Mouse (Mus musculus): ENCODE measurements around the gene Phrf1.

Gene Phrf1

DNA sequence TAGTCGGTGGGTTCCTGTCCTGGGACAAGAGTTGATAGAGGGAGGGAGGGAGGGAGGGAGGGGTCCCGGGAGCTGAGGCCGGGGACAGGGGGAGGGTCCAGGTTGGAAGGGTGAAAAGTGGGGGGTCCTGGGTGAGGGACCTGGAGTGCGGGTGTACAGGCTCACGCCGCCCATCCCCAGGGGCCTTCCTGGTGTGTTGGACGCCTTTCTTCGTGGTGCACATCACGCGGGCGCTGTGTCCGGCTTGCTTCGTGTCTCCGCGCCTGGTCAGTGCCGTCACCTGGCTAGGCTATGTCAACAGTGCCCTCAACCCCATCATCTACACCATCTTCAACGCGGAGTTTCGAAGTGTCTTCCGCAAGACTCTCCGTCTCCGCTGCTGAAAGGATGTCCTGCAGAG is 65.9 kb downstream of the Phrf1 start:
- no peak for DNase-seq

- DNase-seq = no peak
Observed at GRCm38 (mm10) chr7:141297926-141298650, 69.5 kb downstream of the Phrf1 start.

GRCm38 (mm10) chr7:141299175-141299574 is 70.6 kb downstream of the Phrf1 start:
- DNase-seq = no peak

DNA sequence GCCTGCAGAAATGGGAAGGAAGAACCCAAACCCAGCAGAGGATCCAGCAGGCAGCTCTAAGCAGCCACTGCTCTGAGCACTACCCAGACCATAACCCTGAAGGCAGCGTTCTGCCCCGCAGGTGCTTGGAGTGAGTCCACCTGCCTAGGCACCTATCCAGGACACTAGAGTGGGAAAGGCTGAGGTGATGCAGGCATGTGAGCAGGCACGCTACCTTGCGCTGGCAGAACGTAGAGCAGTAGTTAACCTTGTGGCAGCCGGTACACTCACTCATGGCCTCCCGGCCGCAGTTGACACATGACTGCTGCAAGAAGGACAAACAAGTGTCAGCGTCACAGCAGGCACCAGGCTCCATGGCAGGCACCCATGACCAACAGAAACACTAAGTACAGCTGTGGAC is 72.8 kb downstream of the Phrf1 start:
- DNase-seq = no peak

GRCm38 (mm10) chr7:141302702-141303268 is 74.2 kb downstream of the Phrf1 start:
- DNase-seq = no peak

- DNase-seq = no peak
Observed at GRCm38 (mm10) chr7:141304537-141304936, 76.0 kb downstream of the Phrf1 start.

Data from lung, adult 18-20 months (tissue).